Mouse (Mus musculus): Measurements from ENCODE around the gene Zfp106. TPM values are rescaled to one million over a fixed set of nuclear protein-coding genes. Genes with fewer than 3 reads are reported as not detected.
"Not testable (repeated sequence)": the region's sequence is repeated elsewhere in the genome, so short reads cannot be mapped to it uniquely, and the experiment has no call there.

Gene Zfp106
- total and polyA plus RNA-seq, 3 experiments, result 174 to 527 (median 443) TPM

GRCm38 (mm10) chr2:120571081-120571480, 7.4 kb upstream of the Zfp106 start:
- intact Hi-C loops (cut with DNase I), result no loop called here
- WGBS, result 91% methylated on average over 3 of the region's 3 CpGs

DNA sequence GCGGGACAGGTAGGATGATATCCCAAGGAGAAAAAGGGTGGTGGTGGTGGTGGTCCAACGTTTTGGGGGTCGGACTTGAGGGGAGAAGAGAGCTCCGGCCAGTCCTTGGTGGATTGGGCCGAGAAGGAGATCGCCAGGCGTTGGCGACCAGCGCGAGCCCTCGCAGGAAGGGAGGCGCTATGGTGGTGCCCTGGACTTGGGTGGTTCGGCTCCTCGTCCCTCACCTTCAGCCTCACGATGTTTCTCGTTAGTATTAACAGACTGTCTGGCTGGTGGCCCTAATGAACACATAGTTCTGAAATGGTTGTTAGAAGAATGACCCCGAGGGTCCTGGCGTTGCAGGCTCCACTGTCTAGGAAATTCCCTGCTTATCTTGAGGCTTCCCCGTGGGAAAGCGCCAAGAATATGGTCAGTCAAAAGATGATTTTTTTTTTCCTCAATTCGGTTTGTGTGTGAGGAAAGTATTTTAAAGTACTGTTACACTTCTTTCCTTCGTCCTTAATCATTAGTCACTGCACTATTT, 4.2 kb upstream of the Zfp106 start:
- intact Hi-C loops (cut with DNase I), result loop anchor here (5.0 kb wide), 2 partner anchors 36 to 59 kb away; partner anchors contain the start of gene Stard9
- Histone ChIP-seq H3K27me3 (ENCODE audit: control insufficient read depth, insufficient read depth, low read length) (no peaks in the 10 kb centered on the region), H3K36me3 (ENCODE audit: control insufficient read depth, insufficient read depth, low read length) (peaks cover 12% of the 10 kb centered on the region), H3K4me1 (ENCODE audit: control insufficient read depth, insufficient read depth, low read length) (peaks cover 5% of the 10 kb centered on the region), H3K9ac (ENCODE audit: low read depth, low read length) (peak overlapping the region; percentile 83), H3K79me2 (replicated peaks; ENCODE audit: control insufficient read depth, insufficient read depth, low read length) (peaks cover 7% of the 10 kb centered on the region), H3K27ac (peak overlapping the region; percentile 96), H3K4me3 (peak overlapping the region; percentile 59)
- under 1% methylated on average over 22 of the region's 22 CpGs for WGBS
- TF ChIP-seq CTCF (IDR thresholded peaks at IDR 0.05) (no peak), EP300 (IDR thresholded peaks at IDR 0.05; ENCODE audit: insufficient read depth, low read depth, low read length) (0 out of 2 replicates have a peak, but pooled peaks have one; percentile 4)
- DNase-seq, result no peak

More at GRCm38 (mm10) chr2:120571081-120571480, 7.4 kb upstream of the Zfp106 start:
- Histone ChIP-seq H3K27me3 (ENCODE audit: control insufficient read depth, insufficient read depth, low read length) (no peaks in the 10 kb centered on the region), H3K79me2 (replicated peaks; ENCODE audit: control insufficient read depth, insufficient read depth, low read length) (peaks cover 6% of the 10 kb centered on the region; the same call in 1 of the 2 replicates), H3K4me1 (ENCODE audit: control insufficient read depth, insufficient read depth, low read length) (peaks cover 2% of the 10 kb centered on the region), H3K27ac (no peak overlapping the region), H3K9ac (ENCODE audit: low read depth, low read length) (no peak overlapping the region), H3K4me3 (no peak overlapping the region), H3K36me3 (ENCODE audit: control insufficient read depth, insufficient read depth, low read length) (peaks cover 12% of the 10 kb centered on the region)
- no peak for DNase-seq
- TF ChIP-seq EP300 (IDR thresholded peaks at IDR 0.05; ENCODE audit: insufficient read depth, low read depth, low read length) (no peak), CTCF (IDR thresholded peaks at IDR 0.05) (no peak), POLR2A (IDR thresholded peaks at IDR 0.05; ENCODE audit: insufficient read depth, low read depth, low read length) (no peak)

DNA sequence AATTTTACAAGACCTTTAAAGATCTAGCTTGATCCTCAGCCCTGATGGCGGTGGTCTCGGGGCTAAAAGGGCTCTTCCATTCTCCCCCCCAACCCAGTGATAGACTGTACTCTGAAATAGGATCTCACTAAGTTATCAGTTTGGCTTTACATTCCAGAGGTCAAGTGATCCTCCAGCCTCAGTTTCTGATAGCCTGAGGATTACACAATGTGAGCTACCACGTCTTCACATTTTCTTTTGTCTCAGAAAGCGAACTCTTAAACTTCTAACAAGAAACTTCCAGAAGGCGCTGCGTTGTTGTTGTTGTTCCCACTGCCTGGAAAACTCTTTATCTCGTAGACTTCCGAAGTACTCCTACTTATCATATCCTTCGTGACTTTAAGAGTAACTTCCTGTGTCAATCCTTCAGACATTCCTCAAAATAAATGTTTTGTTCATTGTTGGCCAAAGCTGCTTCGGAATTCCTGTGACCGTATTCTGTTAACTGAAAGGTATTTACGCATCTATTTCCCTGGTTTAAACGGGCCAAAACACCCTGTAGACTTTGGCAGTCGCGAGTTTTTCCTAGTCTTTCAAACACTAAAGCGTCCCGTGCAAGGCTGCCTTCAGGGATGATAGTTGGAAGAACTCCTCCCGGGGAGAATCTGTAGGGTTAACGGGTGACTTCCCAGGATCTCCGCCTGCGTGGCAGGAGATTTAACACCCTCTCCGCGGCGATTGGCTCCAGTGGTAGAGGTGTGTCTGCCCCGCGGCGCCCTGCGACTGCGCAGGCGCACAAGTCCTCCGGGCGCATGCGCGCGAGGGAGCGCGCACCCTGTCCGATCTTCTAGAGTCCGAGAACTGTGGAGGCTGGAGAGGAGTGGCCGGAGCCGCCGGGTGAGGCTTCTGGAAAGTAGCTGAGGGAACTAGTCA, 3.5 kb upstream of the Zfp106 start, which contains the start of gene Snap23:
Snap23 (plus strand) TSS at position 786 of the 912 bp plus-strand sequence.
- H3K79me2 ChIP-seq (replicated peaks; ENCODE audit: control insufficient read depth, insufficient read depth, low read length), result peaks cover 7% of the 10 kb centered on the region
- no peaks in the 10 kb centered on the region for H3K27me3 ChIP-seq (ENCODE audit: control insufficient read depth, insufficient read depth, low read length)
- H3K4me1 ChIP-seq (ENCODE audit: control insufficient read depth, insufficient read depth, low read length), result peaks cover 5% of the 10 kb centered on the region
- peak; percentile 96 to 99 for DNase-seq
- peak within 1 kb of the TSS; percentile 59 for H3K4me3 ChIP-seq
- TF ChIP-seq CTCF (IDR thresholded peaks at IDR 0.05) (no peak), EP300 (IDR thresholded peaks at IDR 0.05; ENCODE audit: insufficient read depth, low read depth, low read length) (peak; percentile 37; the same call in 1 of the 2 replicates), POLR2A (IDR thresholded peaks at IDR 0.05; ENCODE audit: insufficient read depth, low read depth, low read length) (peak; percentile 92; the same call in 1 of the 2 replicates)
- H3K27ac ChIP-seq, result peak within 1 kb of the TSS; percentile 96
- intact Hi-C loops (cut with DNase I), result loop anchor here (5.0 kb wide), 2 partner anchors 35 to 60 kb away; partner anchors contain the start of gene Stard9
- H3K36me3 ChIP-seq (ENCODE audit: control insufficient read depth, insufficient read depth, low read length), result peaks cover 12% of the 10 kb centered on the region
- WGBS, result under 1% methylated on average over 42 of the region's 42 CpGs
- peak within 1 kb of the TSS; percentile 83 for H3K9ac ChIP-seq (ENCODE audit: low read depth, low read length)

GRCm38 (mm10) chr2:120565363-120565762, 1.7 kb upstream of the Zfp106 start:
- intact Hi-C loops (cut with DNase I), result loop anchor here (5.0 kb wide), 2 partner anchors 33 to 62 kb away; partner anchors contain the start of gene Stard9
- Histone ChIP-seq H3K4me3 (no peak overlapping the region), H3K4me1 (ENCODE audit: control insufficient read depth, insufficient read depth, low read length) (peaks cover 5% of the 10 kb centered on the region), H3K79me2 (replicated peaks; ENCODE audit: control insufficient read depth, insufficient read depth, low read length) (peaks cover 4% of the 10 kb centered on the region), H3K9ac (ENCODE audit: low read depth, low read length) (no peak overlapping the region), H3K27me3 (ENCODE audit: control insufficient read depth, insufficient read depth, low read length) (no peaks in the 10 kb centered on the region), H3K36me3 (ENCODE audit: control insufficient read depth, insufficient read depth, low read length) (peaks cover 10% of the 10 kb centered on the region), H3K27ac (no peak overlapping the region)
- WGBS, result 54% methylated on average over 2 of the region's 2 CpGs
- no peak for DNase-seq
- no peak for TF ChIP-seq EP300 (IDR thresholded peaks at IDR 0.05; ENCODE audit: insufficient read depth, low read depth, low read length)
- no peak for TF ChIP-seq CTCF (IDR thresholded peaks at IDR 0.05)

GRCm38 (mm10) chr2:120564548-120565188, 1.0 kb upstream of the Zfp106 start:
- H3K27ac ChIP-seq; DNase-seq; H3K4me1 ChIP-seq (ENCODE audit: control insufficient read depth, insufficient read depth, low read length); H3K4me3 ChIP-seq; H3K27me3 ChIP-seq (ENCODE audit: control insufficient read depth, insufficient read depth, low read length); H3K9ac ChIP-seq (ENCODE audit: low read depth, low read length); H3K79me2 ChIP-seq (replicated peaks; ENCODE audit: control insufficient read depth, insufficient read depth, low read length): not testable (repeated sequence)
- peaks cover 10% of the 10 kb centered on the region for H3K36me3 ChIP-seq (ENCODE audit: control insufficient read depth, insufficient read depth, low read length)
- intact Hi-C loops (cut with DNase I), result loop anchor here (5.0 kb wide), 2 partner anchors 32 to 63 kb away; partner anchors contain the start of gene Stard9
- WGBS, result 87% methylated on average over 4 of the region's 4 CpGs
